Mouse (Mus musculus) intestine, embryonic 16.5 days (tissue): ENCODE data around the gene Gm4450. TPM values are rescaled to one million over a fixed set of nuclear protein-coding genes. Genes with fewer than 3 reads are reported as not detected.
"Not testable (repeated sequence)": the region's sequence is repeated elsewhere in the genome, so short reads cannot be mapped to it uniquely, and the experiment has no call there.

Experiments
- ATAC-seq: fragments of 200-750 bp; cut with Nextera tagmentation; 2 replicates; pipeline ENCODE4 v1.8.0; 2017; ENCODE audit warnings: moderate TSS enrichment, moderate library complexity
- H3K27ac ChIP-seq: fragments of 300-500 bp; sonication (generic); 2 replicates; pipeline ENCODE4 v1.5.1; 2014; ENCODE audit warnings: mild to moderate bottlenecking, low read length
- H3K27me3 ChIP-seq: fragments of 300-500 bp; sonication (generic); replicated peaks from 2 replicates; pipeline ENCODE4 v1.6.1; 2014; ENCODE audit warnings: low read length, control low read depth, mixed read lengths; ENCODE audit not compliant: control insufficient read depth, insufficient read depth
- H3K36me3 ChIP-seq: fragments of 300-500 bp; sonication (generic); 2 replicates; pipeline ENCODE4 v1.6.1; 2014; ENCODE audit warnings: low read length, control low read depth; ENCODE audit not compliant: control insufficient read depth, insufficient read depth
- H3K4me1 ChIP-seq: fragments of 300-500 bp; sonication (generic); 2 replicates; pipeline ENCODE4 v1.6.1; 2014; ENCODE audit warnings: low read length, control low read depth, mixed read lengths; ENCODE audit not compliant: control insufficient read depth, insufficient read depth
- H3K4me2 ChIP-seq: fragments of 300-500 bp; sonication (generic); 2 replicates; pipeline ENCODE4 v1.6.1; 2014; ENCODE audit warnings: low read depth, low read length, control low read depth
- H3K4me3 ChIP-seq: fragments of 300-500 bp; sonication (generic); 2 replicates; pipeline ENCODE4 v1.5.1; 2014; ENCODE audit warnings: mild to moderate bottlenecking, low read length
- H3K9ac ChIP-seq: fragments of 300-500 bp; sonication (generic); 2 replicates; pipeline ENCODE4 v1.6.1; 2014; ENCODE audit warnings: low read depth, low read length
- H3K9me3 ChIP-seq: fragments of 300-500 bp; sonication (generic); 2 replicates; pipeline ENCODE4 v1.6.1; 2016; ENCODE audit warnings: low read length, control low read depth; ENCODE audit not compliant: control insufficient read depth
- WGBS: fragments of 180-500 bp; shearing (Covaris S2); extraction: QIAGEN DNeasy Blood & Tissue Kit; methylation state at CpG from one replicate; pipeline ENCODE4 v1.1.7; 2014; 5-methylcytosine and 5-hydroxymethylcytosine counted together
- polyA plus RNA-seq: library from polyadenylated mRNA; unstranded; fragments of >200 nt; fragmentation: Nextera tagmentation; extraction: Ambion mirVana; gene quantifications from 2 replicates; pipeline ENCODE4 v1.2.1, GENCODE M21; 2015

Gene Gm4450
- polyA plus RNA-seq, 1 experiment from 2014 or later: not detected

DNA sequence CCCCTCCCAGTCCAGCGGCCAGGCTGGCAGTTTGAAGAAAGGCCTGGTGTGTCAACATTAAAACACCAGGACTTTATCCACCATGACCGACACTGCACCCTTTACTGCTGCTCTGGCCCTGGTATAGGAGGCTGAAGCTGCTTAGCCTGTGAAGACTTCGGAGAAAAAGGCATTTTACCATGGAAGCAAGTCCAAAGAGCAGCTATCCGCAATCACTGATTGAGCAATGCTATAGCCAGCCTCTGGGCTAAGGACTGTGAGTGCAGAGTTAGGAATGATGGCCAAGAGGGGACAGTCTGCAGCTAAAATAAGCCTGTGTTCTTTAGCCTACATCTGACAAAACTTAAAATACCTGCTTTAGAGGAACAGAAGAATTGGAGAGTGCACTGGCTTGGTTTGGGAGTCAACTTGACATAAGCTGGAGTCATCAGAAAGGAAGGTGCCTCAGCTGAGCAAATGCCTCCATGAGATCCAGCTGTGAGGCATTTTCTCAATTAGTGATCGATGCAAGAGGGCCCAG, 49.6 kb downstream of the Gm4450 start:
- H3K4me2 ChIP-seq, H3K4me1 ChIP-seq, H3K27ac ChIP-seq, H3K36me3 ChIP-seq, H3K9ac ChIP-seq, H3K9me3 ChIP-seq, H3K4me3 ChIP-seq, H3K27me3 ChIP-seq: not testable (repeated sequence)
- peak; percentile 81 for ATAC-seq
- 62% methylated on average over 5 of the region's 5 CpGs for WGBS

DNA sequence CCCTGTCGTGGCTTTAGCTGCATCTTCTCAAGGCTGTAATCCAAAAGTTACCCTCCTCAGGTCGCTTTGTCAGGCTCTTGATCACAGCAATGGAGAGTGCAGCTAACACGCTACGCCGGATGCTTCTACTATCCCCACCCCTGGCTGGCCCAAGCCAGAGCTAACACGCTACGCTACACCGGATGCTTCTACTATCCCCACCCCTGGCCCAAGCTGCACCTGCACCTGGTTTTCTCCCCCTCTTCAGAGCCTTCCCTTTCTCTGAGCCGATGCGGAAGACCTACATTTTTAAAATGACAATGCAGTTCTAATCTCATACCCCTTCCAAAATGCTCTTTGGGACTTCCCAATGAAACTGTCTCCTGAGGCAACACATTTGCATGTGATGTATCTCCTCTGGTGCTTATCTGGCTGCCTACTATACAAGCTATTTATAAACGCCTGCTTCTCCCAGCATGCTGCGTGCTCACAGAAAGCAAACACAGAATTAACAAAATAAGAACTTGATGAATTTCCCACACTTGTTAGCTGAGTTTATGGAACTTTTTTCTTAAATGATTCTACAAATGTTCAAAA, 50.3 kb downstream of the Gm4450 start:
- H3K4me3 ChIP-seq, H3K27ac ChIP-seq, H3K4me2 ChIP-seq, H3K4me1 ChIP-seq, H3K9ac ChIP-seq, ATAC-seq, H3K27me3 ChIP-seq, H3K36me3 ChIP-seq, H3K9me3 ChIP-seq: not testable (repeated sequence)
- 57% methylated on average over 12 of the region's 12 CpGs for WGBS

DNA sequence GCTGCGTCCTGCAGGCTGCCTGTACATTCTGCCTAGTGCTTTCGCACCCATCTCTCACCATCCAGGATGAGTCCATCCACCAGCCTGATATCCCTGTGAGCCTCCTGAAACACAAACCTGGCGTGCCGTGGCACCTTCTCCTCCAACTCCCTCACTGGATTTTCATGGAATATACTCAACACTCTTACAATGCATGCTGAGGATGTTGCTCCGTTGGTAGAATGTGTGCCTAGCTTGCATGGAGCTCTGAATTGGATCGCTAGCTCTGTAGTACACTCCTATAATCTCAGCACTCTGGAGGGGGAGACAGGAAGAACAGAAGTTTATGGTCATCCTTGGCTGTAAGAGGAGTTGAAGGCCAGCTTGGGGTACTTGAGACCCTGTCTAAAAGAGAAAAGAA, 51.0 kb downstream of the Gm4450 start:
- H3K9me3 ChIP-seq, H3K9ac ChIP-seq, H3K27ac ChIP-seq, H3K4me1 ChIP-seq, ATAC-seq, H3K4me2 ChIP-seq, H3K36me3 ChIP-seq, H3K27me3 ChIP-seq, H3K4me3 ChIP-seq: not testable (repeated sequence)
- WGBS: 88% methylated on average over 6 of the region's 6 CpGs

DNA sequence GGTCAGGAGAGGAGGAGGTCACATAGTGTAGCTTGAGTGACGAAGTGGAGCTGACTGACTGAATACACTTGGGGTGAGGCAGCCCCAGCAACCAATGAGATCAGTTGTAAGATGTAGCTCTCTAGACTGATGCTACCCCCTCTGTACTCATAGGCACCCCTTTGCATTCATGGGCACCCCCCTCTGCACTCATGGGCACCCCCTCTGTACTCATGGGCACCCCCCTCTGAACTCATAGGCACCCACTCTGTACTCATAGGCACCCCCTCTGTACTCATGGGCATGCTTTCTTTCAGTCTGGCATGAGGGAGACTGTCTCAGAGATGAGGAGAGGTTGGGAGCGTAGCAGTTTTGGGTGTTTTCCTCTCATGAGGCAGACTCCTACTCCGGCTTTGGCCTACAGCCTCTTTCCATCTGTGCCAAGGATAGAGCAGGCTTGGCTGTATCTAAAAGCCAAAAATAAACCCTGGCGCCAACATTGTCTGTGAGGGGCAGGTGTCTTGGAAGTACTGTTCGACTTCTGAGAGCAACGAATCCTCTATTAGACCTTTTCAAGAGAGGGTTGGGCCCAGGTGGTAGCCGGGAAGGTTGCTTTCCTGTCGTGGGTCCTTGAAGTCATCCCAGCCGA, 52.5 kb downstream of the Gm4450 start:
- not testable (repeated sequence) for H3K4me3 ChIP-seq

More for the DNA sequence above, 52.5 kb downstream of the Gm4450 start:
- not testable (repeated sequence) for H3K27ac ChIP-seq, H3K36me3 ChIP-seq, H3K4me2 ChIP-seq, H3K9me3 ChIP-seq, ATAC-seq, H3K27me3 ChIP-seq, H3K4me1 ChIP-seq, H3K9ac ChIP-seq
- 93% methylated on average over 8 of the region's 9 CpGs for WGBS

Other genes with a start within 250 kb of the Gm4450 start
- gene Reg4, start 235.0 kb downstream of the Gm4450 start, polyA plus RNA-seq: 28.4 and 37.9 TPM in 2 replicates
- gene Hmgcs2, start 176.7 kb downstream of the Gm4450 start, polyA plus RNA-seq: 352 and 475 TPM in 2 replicates
- gene Phgdh, start 117.1 kb downstream of the Gm4450 start, polyA plus RNA-seq: 321 and 332 TPM in 2 replicates
- 6.1 and 7.4 TPM in 2 replicates for gene Zfp697, start 74.7 kb downstream of the Gm4450 start, polyA plus RNA-seq
- gene Hsd3b4, start 53.4 kb upstream of the Gm4450 start, polyA plus RNA-seq: not detected in 2 replicates
- not detected in 2 replicates for gene Gm10681, start 131.7 kb upstream of the Gm4450 start, polyA plus RNA-seq
- gene Hsd3b5, start 173.1 kb upstream of the Gm4450 start, polyA plus RNA-seq: not detected in 2 replicates